Mouse (Mus musculus) G1E (cell line): ENCODE measurements at regions not wholly inside any gene's neighbourhood (a gene's known extent, or its start where the extent isn't known, plus 50 kb on each side); places are given as distances from the start of the nearest gene placed in this dataset.

Experiments
- CTCF ChIP-seq: IDR thresholded peaks from 2 replicates; pipeline ENCODE4 v1.5.1; 2012; ENCODE audit warnings: low read depth, low read length, inconsistent platforms, mixed read lengths
- GATA1 ChIP-seq: IDR thresholded peaks from 2 replicates; pipeline ENCODE4 v1.6.1; 2012; ENCODE audit warnings: borderline replicate concordance, low read length, inconsistent platforms, mixed read lengths
- GATA2 ChIP-seq: IDR thresholded peaks from 2 replicates; pipeline ENCODE4 v1.6.1; 2012; ENCODE audit warnings: low read depth, low read length, inconsistent platforms, borderline replicate concordance
- POLR2AphosphoS5 ChIP-seq: IDR thresholded peaks from 2 replicates; pipeline ENCODE4 v1.6.1; 2012; ENCODE audit warnings: low read depth, low read length, inconsistent platforms; ENCODE audit not compliant: insufficient replicate concordance
- TAL1 ChIP-seq: conservative IDR thresholded peaks from 2 replicates; pipeline ENCODE4 v1.6.1; 2012; ENCODE audit warnings: low read depth, low read length, inconsistent platforms, mixed read lengths

- TF ChIP-seq GATA1 (no peak), CTCF (no peak), POLR2AphosphoS5 (no peak), TAL1 (no peak), GATA2 (no peak)
Observed at GRCm38 (mm10) chr12:13984396-13984776, 167.5 kb downstream of the Fam84a start.
